Mouse (Mus musculus): ENCODE measurements around the gene Adam15.

- TF ChIP-seq CTCF (IDR thresholded peaks at IDR 0.05; ENCODE audit: low read depth): no peak
- no peak for TF ChIP-seq EP300 (IDR thresholded peaks at IDR 0.05; ENCODE audit: low read depth)
These were observed 38.5 kb upstream of the Adam15 start for GRCm38 (mm10) chr3:89388134-89388881.

Measured in liver, postnatal 0 days (tissue).